Mouse (Mus musculus) intestine, embryonic 16.5 days (tissue): ENCODE measurements at regions not wholly inside any gene's neighbourhood (a gene's known extent, or its start where the extent isn't known, plus 50 kb on each side); places are given as distances from the start of the nearest gene placed in this dataset.

Experiments
- ATAC-seq: fragments of 200-750 bp; cut with Nextera tagmentation; 2 replicates; pipeline ENCODE4 v1.8.0; 2017; ENCODE audit warnings: moderate TSS enrichment, moderate library complexity
- H3K27ac ChIP-seq: fragments of 300-500 bp; sonication (generic); 2 replicates; pipeline ENCODE4 v1.5.1; 2014; ENCODE audit warnings: mild to moderate bottlenecking, low read length
- H3K27me3 ChIP-seq: fragments of 300-500 bp; sonication (generic); replicated peaks from 2 replicates; pipeline ENCODE4 v1.6.1; 2014; ENCODE audit warnings: low read length, control low read depth, mixed read lengths; ENCODE audit not compliant: control insufficient read depth, insufficient read depth
- H3K36me3 ChIP-seq: fragments of 300-500 bp; sonication (generic); 2 replicates; pipeline ENCODE4 v1.6.1; 2014; ENCODE audit warnings: low read length, control low read depth; ENCODE audit not compliant: control insufficient read depth, insufficient read depth
- H3K4me1 ChIP-seq: fragments of 300-500 bp; sonication (generic); 2 replicates; pipeline ENCODE4 v1.6.1; 2014; ENCODE audit warnings: low read length, control low read depth, mixed read lengths; ENCODE audit not compliant: control insufficient read depth, insufficient read depth
- H3K4me2 ChIP-seq: fragments of 300-500 bp; sonication (generic); 2 replicates; pipeline ENCODE4 v1.6.1; 2014; ENCODE audit warnings: low read depth, low read length, control low read depth
- H3K4me3 ChIP-seq: fragments of 300-500 bp; sonication (generic); 2 replicates; pipeline ENCODE4 v1.5.1; 2014; ENCODE audit warnings: mild to moderate bottlenecking, low read length
- H3K9ac ChIP-seq: fragments of 300-500 bp; sonication (generic); 2 replicates; pipeline ENCODE4 v1.6.1; 2014; ENCODE audit warnings: low read depth, low read length
- H3K9me3 ChIP-seq: fragments of 300-500 bp; sonication (generic); 2 replicates; pipeline ENCODE4 v1.6.1; 2016; ENCODE audit warnings: low read length, control low read depth; ENCODE audit not compliant: control insufficient read depth
- whole genome bisulfite sequencing: fragments of 180-500 bp; shearing (Covaris S2); extraction: QIAGEN DNeasy Blood & Tissue Kit; methylation state at CpG from one replicate; pipeline ENCODE4 v1.1.7; 2014; 5-methylcytosine and 5-hydroxymethylcytosine counted together

- Histone ChIP-seq H3K4me1 (no peaks in the 10 kb centered on the region), H3K27ac (no peak overlapping the region), H3K36me3 (no peaks in the 10 kb centered on the region), H3K9ac (no peak overlapping the region), H3K4me2 (no peak overlapping the region), H3K27me3 (no peaks in the 10 kb centered on the region), H3K4me3 (no peak overlapping the region), H3K9me3 (no peaks in the 10 kb centered on the region)
- ATAC-seq = no peak
- WGBS = 88% methylated on average over 9 of the region's 9 CpGs
These were observed 183.2 kb upstream of the Krr1 start for GRCm38 (mm10) chr10:111789264-111789663.

DNA sequence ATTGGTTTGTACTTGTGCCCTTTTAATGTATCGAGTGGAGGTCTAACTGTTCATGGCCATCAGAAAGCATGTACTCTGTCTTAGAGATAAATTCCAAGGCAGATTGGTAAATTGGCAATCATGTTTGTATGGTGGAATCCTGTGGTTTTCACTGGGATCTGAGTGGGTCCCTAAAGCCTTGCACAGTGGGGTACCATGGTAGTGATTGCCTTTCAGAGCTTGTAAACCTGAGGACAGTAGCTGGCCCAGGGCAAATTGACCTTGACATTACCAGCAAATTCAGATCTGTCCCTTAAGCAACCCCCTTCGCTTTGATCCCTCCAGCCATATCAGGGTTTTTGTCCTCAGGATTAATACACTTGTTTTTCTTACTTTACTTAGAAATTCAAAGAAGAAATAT is 181.6 kb upstream of the Krr1 start:
- Histone ChIP-seq H3K4me3 (no peak overlapping the region), H3K4me1 (no peaks in the 10 kb centered on the region), H3K36me3 (no peaks in the 10 kb centered on the region), H3K27me3 (no peaks in the 10 kb centered on the region), H3K27ac (no peak overlapping the region), H3K9me3 (no peaks in the 10 kb centered on the region), H3K9ac (no peak overlapping the region), H3K4me2 (no peak overlapping the region)
- no peak for ATAC-seq
- WGBS = 90% methylated on average over 2 of the region's 2 CpGs

- Histone ChIP-seq H3K9ac (no peak overlapping the region), H3K27ac (no peak overlapping the region), H3K27me3 (no peaks in the 10 kb centered on the region), H3K4me3 (no peak overlapping the region), H3K36me3 (no peaks in the 10 kb centered on the region), H3K4me2 (no peak overlapping the region), H3K4me1 (no peaks in the 10 kb centered on the region), H3K9me3 (no peaks in the 10 kb centered on the region)
- no peak for ATAC-seq
- WGBS = 74% methylated on average over 5 of the region's 5 CpGs
These were observed 177.4 kb upstream of the Krr1 start for GRCm38 (mm10) chr10:111795056-111795455.

DNA sequence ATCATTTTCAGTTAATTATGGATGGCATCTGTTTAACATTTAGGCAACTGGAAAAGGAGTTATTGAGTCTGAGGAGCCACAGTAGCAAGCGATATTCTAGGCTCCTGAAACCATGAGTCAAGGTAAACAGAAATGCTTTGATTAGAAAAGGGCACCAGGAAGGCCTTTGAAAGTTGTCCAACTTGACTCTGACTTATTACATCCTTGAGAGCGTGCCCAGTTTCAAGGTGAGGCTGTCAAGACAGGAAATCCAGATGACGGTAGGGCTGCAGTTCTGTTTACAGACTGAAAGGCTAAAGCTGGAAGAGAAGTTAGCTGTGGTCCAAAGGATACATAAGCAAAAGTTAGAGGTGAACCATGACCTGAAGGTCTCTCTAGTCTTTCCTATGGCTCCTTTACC is 176.7 kb upstream of the Krr1 start:
- ATAC-seq = 0 out of 2 replicates have a peak, but pooled peaks have one; percentile 21

DNA sequence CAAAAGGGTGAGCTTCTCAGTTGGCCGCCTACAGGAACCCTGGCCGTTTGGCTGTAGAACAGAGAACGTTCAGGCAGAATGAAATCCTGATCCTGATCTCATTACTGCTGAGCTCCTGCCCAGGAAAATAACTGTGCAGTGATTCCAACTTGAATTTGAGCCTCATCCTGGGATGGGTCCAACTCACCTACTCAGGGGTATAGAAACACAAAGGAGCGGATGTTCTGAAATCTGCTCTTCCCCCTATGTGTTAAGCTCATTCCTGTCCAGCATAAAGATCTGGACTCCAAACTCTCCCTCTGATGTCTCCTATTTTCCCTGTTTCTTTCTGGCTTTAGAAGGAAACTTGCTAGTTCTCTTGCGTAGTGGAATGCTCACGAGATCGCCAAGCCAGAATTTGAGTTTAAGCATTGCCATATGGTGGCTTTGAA is 173.6 kb upstream of the Krr1 start:
- no peak for ATAC-seq
- Histone ChIP-seq H3K36me3 (no peaks in the 10 kb centered on the region), H3K27ac (no peak overlapping the region), H3K9ac (no peak overlapping the region), H3K4me1 (0 out of 2 replicates have a peak, but pooled peaks cover 6% of the 10 kb centered on the region), H3K4me3 (no peak overlapping the region), H3K4me2 (no peak overlapping the region), H3K27me3 (no peaks in the 10 kb centered on the region), H3K9me3 (no peaks in the 10 kb centered on the region)
- 90% methylated on average over 7 of the region's 7 CpGs for WGBS

More for the DNA sequence above, 176.7 kb upstream of the Krr1 start:
- H3K9ac ChIP-seq = no peak overlapping the region
- H3K4me3 ChIP-seq = no peak overlapping the region
- no peaks in the 10 kb centered on the region for H3K4me1 ChIP-seq
- 40% methylated on average over 3 of the region's 3 CpGs for WGBS
- no peaks in the 10 kb centered on the region for H3K27me3 ChIP-seq
- no peak overlapping the region for H3K27ac ChIP-seq
- no peak overlapping the region for H3K4me2 ChIP-seq
- no peaks in the 10 kb centered on the region for H3K9me3 ChIP-seq
- no peaks in the 10 kb centered on the region for H3K36me3 ChIP-seq

GRCm38 (mm10) chr10:111799850-111800589 is 172.4 kb upstream of the Krr1 start:
- Histone ChIP-seq H3K36me3 (no peaks in the 10 kb centered on the region), H3K4me3 (no peak overlapping the region), H3K9ac (no peak overlapping the region), H3K27me3 (no peaks in the 10 kb centered on the region), H3K9me3 (no peaks in the 10 kb centered on the region), H3K4me1 (0 out of 2 replicates have a peak, but pooled peaks cover 6% of the 10 kb centered on the region), H3K4me2 (no peak overlapping the region), H3K27ac (no peak overlapping the region)
- WGBS = 65% methylated on average over 14 of the region's 14 CpGs
- no peak for ATAC-seq

- Histone ChIP-seq H3K36me3 (no peaks in the 10 kb centered on the region), H3K27me3 (no peaks in the 10 kb centered on the region), H3K4me3 (no peak overlapping the region), H3K4me1 (0 out of 2 replicates have a peak, but pooled peaks cover 6% of the 10 kb centered on the region), H3K9ac (no peak overlapping the region), H3K9me3 (no peaks in the 10 kb centered on the region), H3K27ac (no peak overlapping the region), H3K4me2 (no peak overlapping the region)
- 87% methylated on average over 3 of the region's 3 CpGs for WGBS
- no peak for ATAC-seq
These were observed 171.9 kb upstream of the Krr1 start for GRCm38 (mm10) chr10:111800590-111800935.

DNA sequence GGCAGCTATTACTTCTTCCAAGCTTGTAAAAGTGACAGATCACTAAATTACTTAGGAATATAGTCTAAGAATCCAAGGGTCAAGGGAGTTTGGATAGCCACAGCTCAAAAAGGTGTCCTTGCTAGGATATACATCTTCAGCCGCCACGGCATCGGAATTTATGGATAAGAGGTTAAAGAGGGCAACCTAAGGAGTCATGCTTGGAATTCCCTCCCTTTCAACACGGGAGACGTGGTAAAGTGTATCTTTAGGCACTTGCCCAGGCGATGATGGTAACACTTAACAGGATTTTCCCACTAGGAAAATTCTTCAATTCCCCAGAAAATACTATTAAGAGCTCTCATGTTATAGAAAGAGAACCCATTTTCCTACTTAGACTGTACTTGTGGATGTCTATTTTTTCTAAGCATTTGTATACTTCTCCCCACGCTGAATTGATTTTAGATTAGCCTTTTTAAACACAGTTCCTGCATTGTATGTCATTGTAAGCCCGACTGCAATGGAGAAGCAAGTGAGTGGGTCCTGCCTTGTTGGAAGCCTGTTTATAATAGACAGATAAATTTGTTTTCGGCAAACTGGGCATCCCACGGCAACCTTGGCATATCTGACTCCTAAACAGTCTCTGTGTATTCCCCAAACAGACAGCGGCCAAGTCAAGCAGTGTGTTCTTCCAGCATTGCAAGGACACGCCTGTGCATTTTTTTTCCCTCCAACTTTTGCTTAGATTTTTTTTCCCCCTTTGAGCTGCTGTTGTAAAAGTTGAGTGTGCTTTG is 171.3 kb upstream of the Krr1 start:
- Histone ChIP-seq H3K36me3 (no peaks in the 10 kb centered on the region), H3K4me2 (no peak overlapping the region), H3K9me3 (no peaks in the 10 kb centered on the region), H3K27me3 (no peaks in the 10 kb centered on the region), H3K4me1 (0 out of 2 replicates have a peak, but pooled peaks cover 6% of the 10 kb centered on the region), H3K27ac (no peak overlapping the region), H3K9ac (no peak overlapping the region), H3K4me3 (no peak overlapping the region)
- 41% methylated on average over 12 of the region's 12 CpGs for WGBS
- ATAC-seq = no peak

DNA sequence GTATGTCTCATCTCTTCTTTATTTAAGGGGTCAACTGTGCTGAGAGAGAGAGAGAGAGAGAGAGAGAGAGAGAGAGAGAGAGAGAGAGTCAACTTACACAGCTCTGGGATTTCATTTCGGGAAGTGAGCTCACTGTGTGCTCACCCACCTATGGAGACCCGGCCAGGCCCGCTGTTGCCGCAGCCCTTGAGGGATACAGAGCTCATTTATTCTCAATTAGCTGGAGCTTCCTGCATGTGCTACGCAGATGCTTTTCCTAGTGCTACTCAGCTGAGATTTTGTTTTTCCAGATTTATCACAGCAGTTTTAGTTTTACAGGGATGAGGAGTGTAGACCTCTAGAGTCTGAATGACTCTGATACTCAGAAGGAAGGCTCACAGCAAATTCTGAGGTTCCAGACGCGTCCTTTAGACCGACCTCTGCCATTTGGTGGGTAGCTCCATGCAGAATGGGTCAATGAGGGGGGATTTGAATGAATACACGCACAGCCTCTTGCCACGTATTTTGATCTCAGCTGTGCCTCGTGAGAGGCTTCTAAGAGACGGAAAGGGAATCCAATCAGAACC is 170.6 kb upstream of the Krr1 start:
- no peak overlapping the region for H3K9ac ChIP-seq
- H3K4me3 ChIP-seq = no peak overlapping the region
- H3K27ac ChIP-seq = no peak overlapping the region
- 0 out of 2 replicates have a peak, but pooled peaks cover 6% of the 10 kb centered on the region for H3K4me1 ChIP-seq
- no peaks in the 10 kb centered on the region for H3K36me3 ChIP-seq
- 52% methylated on average over 12 of the region's 12 CpGs for WGBS
- no peak overlapping the region for H3K4me2 ChIP-seq
- H3K27me3 ChIP-seq = no peaks in the 10 kb centered on the region
- H3K9me3 ChIP-seq = no peaks in the 10 kb centered on the region
- peak; percentile 26; the same call in 1 of the 2 replicates for ATAC-seq
